Mouse (Mus musculus) heart, postnatal 25 days (tissue): ENCODE measurements around the gene Bmpr2. TPM values are rescaled to one million over a fixed set of nuclear protein-coding genes. Genes with fewer than 3 reads are reported as not detected.

Source experiments
- DNase-seq: peaks from one replicate; pipeline ENCODE4 v3.0.0; 2022; ENCODE audit warnings: low spot score
- intact Hi-C: fragments of 180-260 bp; cut with DNase I; formaldehyde crosslinking; loops from one replicate; pipeline ENCODE4 v1.15.1; 2025
- total RNA-seq, 2 experiments: library from RNA; stranded (reverse); gene quantifications; 2 replicates each; pipeline ENCODE4 v1.2.3; 2021

Gene Bmpr2
- total RNA-seq, 2 experiments from 2014 or later = 39.2 to 46.7 TPM

DNA sequence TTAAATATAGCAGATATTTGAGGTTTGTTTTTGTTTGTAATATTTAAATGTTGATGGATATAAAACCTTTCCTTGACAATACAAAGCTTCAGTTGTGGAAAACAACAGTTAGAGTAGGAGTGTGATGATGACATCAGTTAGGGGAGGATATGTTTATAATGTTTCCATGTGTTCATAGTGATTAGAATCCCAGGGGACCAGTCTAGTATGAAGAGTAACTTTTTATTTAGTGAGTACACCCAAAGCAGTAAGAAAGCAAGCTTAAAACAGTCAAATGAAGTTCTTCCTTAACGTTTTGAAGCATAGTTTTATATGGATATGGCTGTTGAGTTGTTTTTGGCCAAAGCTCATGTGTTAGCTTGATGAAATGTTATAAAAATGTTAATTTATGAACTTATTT lies 17.9 kb downstream of the Bmpr2 start:
- DNase-seq = no peak
- intact Hi-C loops = no loop called here

DNA sequence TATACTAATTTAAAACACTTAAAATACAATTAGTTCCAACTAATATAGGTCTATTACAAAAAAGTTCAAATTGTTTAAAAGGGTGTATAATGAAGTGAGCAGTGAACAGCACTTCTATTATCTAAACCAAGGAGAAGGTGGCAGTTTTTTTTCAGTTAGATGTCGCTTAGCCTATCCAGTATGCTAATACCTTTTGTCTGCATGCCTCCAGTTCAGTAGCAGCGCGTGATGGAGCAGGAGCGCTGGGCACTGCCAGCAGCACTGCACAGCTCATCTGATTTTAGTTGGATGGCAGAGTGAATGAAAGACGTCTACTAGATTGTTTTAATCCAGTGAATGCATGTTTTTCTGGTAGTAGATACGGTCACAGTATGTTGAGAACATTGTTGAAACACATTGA lies 25.8 kb downstream of the Bmpr2 start:
- no peak for DNase-seq
- intact Hi-C loops = no loop called here

DNA sequence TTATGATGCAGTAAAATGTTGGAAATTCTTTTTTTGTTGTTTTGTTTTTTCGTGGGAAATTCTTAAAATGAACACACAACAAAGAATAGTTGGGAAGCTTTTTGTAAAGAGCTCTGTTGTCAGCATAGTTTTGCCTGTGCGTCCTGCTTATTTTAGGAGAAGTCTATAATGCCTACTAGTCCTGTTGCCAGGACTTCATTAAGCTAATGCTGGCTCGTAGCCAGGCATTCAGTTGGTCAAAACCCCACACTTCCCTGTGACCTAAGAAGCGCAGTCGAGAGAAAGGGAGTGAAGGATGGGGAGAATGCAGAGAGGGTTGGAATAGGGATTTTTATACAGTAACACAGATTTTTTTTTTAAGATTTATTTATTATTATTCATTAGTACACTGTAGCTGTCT lies 26.5 kb downstream of the Bmpr2 start:
- no peak for DNase-seq
- intact Hi-C loops = no loop called here

DNA sequence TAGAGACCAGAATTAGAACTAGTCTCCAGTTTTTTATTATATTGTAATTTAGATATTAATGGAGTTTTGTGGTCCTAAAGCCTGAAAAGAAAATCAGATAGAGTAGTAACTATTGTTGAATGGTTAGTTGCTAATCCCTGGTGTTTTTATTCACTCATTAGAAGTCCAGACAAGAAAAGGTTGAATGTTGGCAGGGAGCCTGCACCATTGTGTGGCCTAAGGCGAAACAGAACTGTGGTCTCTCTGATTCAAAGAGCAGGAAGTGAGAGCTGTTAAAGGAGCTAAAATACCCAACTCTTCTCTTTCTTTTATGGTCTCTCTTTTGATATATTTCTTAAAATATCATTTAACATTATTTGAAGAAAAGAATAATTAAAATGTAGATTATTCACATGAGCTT lies 32.1 kb downstream of the Bmpr2 start:
- peak; percentile 27 for DNase-seq
- intact Hi-C loops = loop anchor here (5.0 kb wide), 1 partner anchor 33 kb away; the partner anchor contains the start of gene Bmpr2

DNA sequence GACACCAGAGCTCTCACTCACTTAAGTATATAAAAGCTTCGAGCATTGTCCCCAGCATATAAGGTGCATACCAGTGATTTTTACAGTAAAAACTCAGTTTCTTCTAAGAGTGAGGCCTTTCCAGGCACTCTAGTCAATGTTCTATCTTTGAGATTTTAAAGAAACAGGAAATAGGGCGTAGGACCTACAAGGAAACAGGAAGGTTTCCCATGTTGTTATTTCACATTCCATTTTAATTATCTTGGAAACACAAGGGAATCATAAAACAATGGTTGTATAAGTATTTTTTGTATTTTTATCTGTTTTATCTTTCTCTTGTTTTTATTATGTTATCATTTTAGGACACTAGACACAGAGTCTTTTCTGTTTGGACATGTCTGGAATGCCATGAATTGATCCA lies 34.7 kb downstream of the Bmpr2 start:
- intact Hi-C loops = loop anchor here (5.0 kb wide), 1 partner anchor 36 kb away; the partner anchor contains the start of gene Bmpr2
- DNase-seq = no peak

DNA sequence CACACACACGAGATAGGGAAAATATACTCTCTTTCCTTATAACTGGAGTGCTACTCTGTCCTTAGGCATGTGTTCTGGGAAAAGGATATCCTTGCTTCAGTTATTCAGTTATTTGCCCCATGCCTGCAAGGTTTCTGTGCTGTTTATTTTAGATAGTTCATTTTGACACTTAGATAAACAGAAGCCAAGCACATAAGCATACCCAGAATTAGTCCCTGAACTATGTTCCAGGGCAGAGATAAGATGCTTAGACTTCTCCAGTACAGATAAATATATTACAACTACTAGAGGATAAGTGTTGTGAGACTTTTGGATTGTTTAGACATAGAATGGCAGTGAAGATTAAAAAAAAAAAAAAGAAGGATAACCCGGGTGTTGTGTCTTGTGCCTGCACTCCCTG lies 41.2 kb downstream of the Bmpr2 start:
- no peak for DNase-seq
- intact Hi-C loops = no loop called here

DNA sequence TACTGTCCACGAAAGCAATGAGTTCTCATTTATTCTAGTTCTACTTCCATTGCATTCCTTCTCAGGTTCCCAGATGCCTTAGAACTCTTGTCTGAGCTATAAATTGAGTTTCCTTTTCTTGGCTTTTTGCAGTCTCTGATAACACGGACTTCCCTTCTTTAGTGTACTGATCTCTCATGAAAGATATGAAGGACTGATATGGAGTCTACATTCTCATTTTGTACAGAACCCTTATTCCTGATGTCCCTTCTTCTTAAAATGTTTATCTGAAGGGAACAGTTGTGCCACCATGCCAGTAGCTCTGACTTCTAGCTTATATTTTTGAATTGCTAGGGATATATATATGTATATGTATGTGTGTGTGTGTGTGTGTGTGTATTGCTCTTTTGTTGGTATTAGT lies 46.7 kb downstream of the Bmpr2 start:
- intact Hi-C loops = no loop called here

DNA sequence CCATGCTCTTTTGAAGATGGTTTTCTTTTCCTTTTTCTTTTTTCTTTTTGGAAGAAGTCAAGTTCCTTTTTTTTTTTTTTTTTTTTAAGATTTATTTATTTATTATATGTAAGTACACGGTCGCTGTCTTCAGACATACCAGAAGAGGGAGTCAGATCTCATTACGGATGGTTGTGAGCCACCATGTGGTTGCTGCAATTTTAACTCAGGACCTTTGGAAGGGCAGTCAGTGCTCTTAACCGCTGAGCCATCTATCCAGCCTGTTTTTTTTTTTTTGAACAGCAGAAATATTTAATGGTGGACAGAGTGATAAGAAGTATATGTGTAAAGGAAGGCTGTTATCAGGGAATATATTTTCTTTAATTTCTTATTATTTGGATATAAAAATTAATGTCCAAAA lies 49.6 kb downstream of the Bmpr2 start:
- intact Hi-C loops = no loop called here
- DNase-seq = no peak

More for the DNA sequence above, 46.7 kb downstream of the Bmpr2 start:
- no peak for DNase-seq

DNA sequence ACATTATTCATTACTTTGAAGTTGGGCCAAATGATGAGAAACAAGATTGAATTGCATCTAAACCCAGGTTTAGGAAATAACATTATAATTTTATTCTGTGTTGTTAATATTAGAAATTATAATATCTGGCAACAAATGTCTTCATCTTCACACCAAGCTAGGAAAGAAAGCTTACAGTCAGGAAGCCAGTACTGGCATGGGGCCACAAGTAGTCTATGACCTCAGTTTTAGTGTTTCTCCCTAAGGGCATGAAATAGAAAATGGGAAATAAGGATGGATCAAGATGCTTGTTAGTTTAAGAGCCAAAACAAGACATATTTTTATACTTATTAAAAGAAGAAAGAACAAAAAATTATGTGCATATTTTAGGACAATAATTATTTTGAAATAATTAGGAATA lies 62.2 kb downstream of the Bmpr2 start:
- DNase-seq = peak; percentile 4
- intact Hi-C loops = loop anchor here (10.0 kb wide), 1 partner anchor 121 kb away; no protein-coding TSS in a partner anchor

DNA sequence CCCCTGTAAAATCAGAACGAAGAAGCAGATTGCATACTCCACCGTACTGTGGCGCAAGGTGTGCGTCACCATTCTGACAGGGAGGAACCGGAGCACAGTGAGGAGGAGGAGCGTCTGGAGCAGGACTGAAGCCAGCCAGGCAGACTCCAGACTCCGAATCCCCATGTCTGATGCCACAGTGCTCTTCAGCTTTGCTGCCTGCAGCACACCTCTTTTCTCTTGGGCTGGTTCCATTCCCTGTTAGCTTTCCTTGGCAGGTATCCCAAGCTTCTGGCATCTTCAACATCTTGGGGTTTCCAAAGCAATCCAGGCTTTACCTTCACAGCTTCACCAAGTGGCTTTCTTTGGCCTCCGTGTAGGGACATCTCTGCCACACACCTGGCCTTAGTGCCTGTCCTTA lies 63.4 kb downstream of the Bmpr2 start:
- intact Hi-C loops = loop anchor here (10.0 kb wide), 1 partner anchor 122 kb away; no protein-coding TSS in a partner anchor
- no peak for DNase-seq

DNA sequence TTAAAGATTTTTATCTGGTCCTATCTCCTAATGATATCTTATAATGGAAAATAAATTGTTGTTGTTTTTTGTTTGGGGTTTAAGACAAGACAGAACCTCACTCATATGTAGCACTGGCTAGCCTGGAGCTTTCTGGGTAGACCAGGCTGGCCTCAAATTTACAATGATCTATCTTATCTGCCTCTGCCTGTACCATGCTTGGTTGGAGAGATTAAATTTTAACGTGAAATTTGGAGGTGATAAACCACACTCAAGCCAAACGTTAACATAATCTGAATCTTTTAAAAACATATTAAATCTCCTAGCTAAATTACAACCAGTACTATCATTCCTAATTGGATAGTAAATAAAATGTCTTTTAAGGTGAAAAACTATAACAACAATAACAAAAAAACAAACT lies 66.2 kb downstream of the Bmpr2 start:
- no peak for DNase-seq
- intact Hi-C loops = loop anchor here (10.0 kb wide), 1 partner anchor 125 kb away; no protein-coding TSS in a partner anchor

DNA sequence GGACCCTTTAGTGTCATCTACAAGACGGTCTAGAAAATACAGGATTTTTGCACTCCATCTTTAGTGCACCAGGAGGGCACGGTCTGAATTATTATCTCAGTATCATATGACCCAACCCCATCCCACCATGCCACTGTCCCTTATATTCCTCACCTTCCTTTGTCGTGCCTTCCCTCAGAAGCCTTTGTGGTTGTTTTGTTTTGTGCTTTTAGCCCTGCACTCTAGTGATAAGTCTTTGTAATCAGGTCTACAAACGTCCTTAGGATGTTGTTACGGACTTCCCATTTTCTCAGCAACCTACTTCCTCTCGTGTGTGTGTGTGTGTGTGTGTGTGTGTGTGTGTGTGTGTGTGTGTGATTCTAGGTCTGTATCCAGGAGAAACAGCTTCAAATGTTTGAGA lies 67.0 kb downstream of the Bmpr2 start:
- no peak for DNase-seq
- intact Hi-C loops = no loop called here

DNA sequence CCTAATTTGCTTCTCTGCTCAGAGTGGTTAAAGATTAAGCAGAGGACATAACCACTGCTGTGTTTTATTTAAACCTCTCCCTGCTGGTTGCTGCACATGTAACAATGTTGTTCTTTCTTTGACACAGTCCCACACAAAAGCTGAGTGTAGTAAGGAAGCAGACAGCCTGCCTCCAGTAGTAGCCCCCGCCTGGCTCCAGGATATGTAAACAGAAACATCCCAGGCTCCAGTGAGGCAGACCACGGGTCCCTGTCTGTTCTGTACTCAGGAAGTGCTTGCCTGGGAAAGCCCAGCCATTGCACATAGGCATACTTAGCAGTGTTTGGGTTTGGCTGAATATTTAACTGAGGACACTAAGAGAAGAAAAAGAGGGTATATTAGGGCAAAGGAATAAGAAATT lies 70.5 kb downstream of the Bmpr2 start:
- intact Hi-C loops = no loop called here
- DNase-seq = peak; percentile 5

DNA sequence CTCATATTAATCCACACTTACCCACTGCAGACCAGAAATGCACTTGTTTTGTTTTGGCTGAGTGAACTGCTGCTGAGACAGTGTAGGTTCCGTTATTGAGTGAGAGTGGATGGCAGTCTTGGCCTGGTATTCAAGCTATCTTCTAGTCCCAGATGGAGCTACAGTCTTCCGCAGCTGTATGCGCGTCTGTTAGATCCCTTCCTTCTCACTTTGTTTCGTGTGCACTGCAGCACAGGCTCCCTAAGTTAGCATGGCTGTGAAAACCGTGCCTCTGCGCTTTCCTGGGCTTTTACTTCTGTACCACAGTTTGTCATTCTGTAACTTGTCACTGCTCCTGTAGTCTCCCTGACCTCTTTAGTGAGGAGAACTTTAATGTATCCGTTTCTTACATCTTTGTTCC lies 85.1 kb downstream of the Bmpr2 start:
- intact Hi-C loops = no loop called here
- no peak for DNase-seq

DNA sequence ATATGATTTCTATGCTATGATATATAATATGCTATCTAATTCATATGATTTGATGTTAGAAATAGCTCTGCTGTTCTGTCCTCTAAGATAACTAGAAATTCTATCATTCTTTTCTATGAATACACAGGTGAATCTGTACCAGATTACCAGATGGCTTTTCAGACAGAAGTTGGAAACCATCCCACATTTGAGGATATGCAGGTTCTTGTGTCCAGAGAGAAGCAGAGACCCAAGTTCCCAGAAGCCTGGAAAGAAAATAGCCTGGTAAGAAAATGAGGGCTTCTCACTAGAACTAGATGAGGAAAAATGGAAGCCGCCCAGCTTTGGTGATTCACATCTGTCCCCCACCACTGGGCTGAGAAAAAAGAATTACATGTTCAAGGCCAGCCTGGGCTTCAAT lies 95.8 kb downstream of the Bmpr2 start:
- DNase-seq = no peak
- intact Hi-C loops = no loop called here

DNA sequence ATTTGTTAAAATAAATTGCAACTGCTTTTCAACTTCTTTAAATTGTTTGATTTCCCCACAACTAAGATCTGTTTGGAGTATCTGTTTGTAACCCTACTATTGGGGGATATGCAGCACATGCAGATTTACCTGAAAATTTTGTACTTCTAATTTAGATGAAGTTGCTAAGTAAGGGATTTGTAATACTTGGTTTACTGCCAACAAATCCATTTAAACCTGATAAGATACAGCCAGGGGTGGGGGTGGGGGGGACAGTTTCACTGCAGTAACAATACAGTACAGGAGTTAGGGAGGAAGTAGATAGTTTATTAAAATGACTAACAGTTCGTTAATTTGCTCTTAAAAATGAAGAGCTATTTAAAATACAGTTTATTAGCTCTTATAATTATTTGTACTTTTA lies 98.9 kb downstream of the Bmpr2 start:
- intact Hi-C loops = no loop called here
- no peak for DNase-seq

DNA sequence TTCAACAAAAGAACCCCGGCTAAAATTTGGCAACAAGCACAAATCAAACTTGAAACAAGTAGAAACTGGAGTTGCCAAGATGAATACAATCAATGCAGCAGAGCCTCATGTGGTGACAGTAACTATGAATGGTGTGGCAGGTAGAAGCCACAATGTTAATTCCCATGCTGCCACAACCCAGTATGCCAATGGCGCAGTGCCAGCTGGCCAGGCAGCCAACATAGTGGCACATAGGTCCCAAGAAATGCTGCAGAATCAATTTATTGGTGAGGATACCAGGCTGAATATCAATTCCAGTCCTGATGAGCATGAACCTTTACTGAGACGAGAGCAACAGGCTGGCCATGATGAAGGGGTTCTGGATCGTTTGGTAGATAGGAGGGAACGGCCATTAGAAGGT lies 104.8 kb downstream of the Bmpr2 start:
- intact Hi-C loops = loop anchor here (5.0 kb wide), 1 partner anchor 161 kb away; no protein-coding TSS in a partner anchor
- no peak for DNase-seq

DNA sequence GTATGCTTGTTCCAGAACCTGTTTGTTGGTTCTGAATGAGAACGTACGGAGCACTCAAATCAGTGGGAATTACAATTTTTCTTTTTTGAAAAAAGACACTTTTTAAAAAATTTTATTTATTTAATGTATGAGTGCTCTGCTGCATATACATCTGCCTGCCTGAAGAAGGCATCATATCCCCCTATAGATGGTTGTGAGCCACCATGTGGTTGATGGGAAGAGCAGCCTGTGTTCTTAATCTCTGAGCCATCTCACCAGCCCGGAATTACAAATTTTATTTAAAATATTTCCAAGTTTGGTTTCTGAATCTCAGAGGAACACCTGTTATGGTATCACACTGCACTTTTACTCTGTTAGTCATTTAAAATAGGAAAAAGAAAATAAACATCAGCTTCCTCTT lies 110.8 kb downstream of the Bmpr2 start:
- no peak for DNase-seq
- intact Hi-C loops = no loop called here

DNA sequence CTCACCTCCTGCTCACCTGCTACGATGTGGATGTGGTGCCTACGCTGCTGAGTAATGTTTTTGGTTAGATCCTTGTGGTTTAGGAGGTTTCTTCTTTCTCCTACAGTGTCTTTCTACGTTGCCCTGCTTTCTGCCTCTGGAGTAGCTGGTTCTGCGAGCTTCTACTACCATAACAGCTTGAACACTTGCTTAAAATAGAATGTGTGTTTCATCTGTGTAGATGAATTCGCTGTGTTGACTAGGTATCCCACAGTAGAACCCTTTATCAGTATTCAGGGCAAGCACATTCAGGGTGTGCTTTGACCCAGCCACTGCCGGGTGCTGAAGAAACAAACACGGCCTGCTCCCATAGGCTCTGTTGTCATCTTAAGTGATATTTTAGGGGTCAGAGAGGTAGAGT lies 114.9 kb downstream of the Bmpr2 start:
- no peak for DNase-seq
- intact Hi-C loops = no loop called here

DNA sequence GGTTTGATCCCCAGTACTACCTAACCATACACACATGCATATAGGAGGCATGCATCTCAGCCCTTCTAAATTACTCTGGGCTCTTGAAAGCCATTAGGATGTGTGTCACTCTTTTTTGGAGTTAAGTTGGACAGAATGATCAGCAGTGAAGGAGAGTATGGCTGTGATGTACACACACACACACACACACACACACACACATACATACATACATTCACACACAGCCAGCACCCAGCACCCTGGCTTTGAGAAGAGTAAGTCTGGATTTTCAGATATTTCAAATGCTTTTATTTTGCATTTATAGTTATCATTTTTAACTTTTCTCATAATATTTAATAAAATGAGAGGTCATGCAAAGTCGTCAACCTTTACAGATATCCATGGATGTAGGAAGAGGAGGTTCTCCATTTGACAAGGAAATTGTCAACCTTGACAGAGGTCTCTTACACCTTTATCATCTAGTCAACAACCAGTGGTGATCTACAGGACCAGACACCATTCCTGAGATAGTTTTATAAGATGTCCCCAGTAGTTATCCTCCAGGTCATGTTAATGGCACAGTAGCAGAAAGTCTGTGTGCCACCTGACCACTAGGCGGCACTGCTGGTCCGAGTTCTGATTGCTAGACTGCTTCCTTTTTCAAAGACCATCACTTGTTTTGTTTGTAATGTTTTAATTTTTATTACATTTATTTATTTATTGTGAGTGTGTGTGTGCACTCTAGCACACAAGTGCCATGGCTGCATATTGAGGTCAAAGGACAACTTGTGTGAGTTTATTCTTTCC lies 120.3 kb downstream of the Bmpr2 start:
- DNase-seq = peak; percentile 31
- intact Hi-C loops = loop anchor here (1.0 to 5.0 kb wide), 2 partner anchors 117 to 214 kb away; partner anchors contain the start of genes Carf and Wdr12

DNA sequence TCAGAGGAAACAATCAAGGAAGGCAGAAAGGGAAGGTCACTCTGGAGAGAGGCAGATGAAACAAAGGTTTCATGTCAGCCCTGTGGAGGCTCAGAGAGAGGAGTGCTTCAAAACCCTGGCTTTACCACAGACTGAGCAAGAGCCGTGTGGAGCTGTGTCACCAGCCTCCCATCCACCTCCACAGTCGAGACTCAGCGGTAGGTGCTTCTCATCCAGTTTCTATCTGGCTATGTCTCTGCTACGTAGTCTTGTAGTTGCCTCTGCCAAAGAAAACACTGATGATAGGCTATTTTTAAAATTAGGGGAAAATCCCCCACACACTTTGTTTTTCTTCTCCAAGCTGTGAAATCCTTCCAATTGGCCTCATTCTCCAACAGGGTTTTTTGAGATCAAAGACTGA lies 123.7 kb downstream of the Bmpr2 start:
- intact Hi-C loops = no loop called here
- DNase-seq = no peak

DNA sequence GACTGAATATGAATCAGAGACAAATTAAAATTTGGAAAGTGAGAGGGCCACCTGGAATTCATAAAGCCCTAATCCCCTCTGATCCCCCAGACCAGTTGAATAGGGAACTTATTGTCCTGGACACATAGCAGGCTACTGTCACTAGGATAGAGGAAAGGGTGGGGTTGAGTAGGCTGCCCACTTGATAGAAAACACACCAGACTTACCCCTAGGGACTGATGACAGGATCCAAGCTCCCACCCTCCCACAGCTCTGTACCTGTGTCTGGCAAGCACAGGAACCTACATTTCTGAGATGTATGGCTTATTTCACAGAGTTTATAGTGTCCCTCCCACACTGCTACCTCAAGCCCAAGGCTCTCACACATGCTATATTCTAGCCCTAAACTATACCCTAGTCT lies 124.8 kb downstream of the Bmpr2 start:
- no peak for DNase-seq
- intact Hi-C loops = no loop called here
